Mouse (Mus musculus) limb, embryonic 14.5 days (tissue): ENCODE results near the gene Atf1. TPM values are rescaled to one million over a fixed set of nuclear protein-coding genes. Genes with fewer than 3 reads are reported as not detected.

Experiments
- ATAC-seq: fragments of 200-750 bp; cut with Nextera tagmentation; 2 replicates; pipeline ENCODE4 v1.8.0; 2017; ENCODE audit warnings: low read depth, moderate number of reproducible peaks, moderate TSS enrichment; ENCODE audit not compliant: low FRiP score
- DNase-seq: peaks from one replicate; pipeline ENCODE4 v3.0.0-alpha.2; 2015; ENCODE audit warnings: low spot score
- H3K27ac ChIP-seq: fragments of 300-500 bp; sonication (generic); replicated peaks from 2 replicates; pipeline ENCODE4 v1.5.1; 2014; ENCODE audit warnings: low read depth, mild to moderate bottlenecking, low read length, moderate library complexity, mixed read lengths
- H3K27me3 ChIP-seq: fragments of 300-500 bp; sonication (generic); 2 replicates; pipeline ENCODE4 v1.6.1; 2014; ENCODE audit warnings: low read length, mixed read lengths; ENCODE audit not compliant: control insufficient read depth, insufficient read depth
- H3K36me3 ChIP-seq: fragments of 300-500 bp; sonication (generic); 2 replicates; pipeline ENCODE4 v1.6.1; 2014; ENCODE audit warnings: mild to moderate bottlenecking, low read length, moderate library complexity, mixed read lengths; ENCODE audit not compliant: control insufficient read depth, insufficient read depth
- H3K4me1 ChIP-seq: fragments of 300-500 bp; sonication (generic); 2 replicates; pipeline ENCODE4 v1.6.1; 2014; ENCODE audit warnings: antibody characterized with exemption, low read length, mixed read lengths; ENCODE audit not compliant: control insufficient read depth, insufficient read depth
- H3K4me2 ChIP-seq: fragments of 300-500 bp; sonication (generic); replicated peaks from 2 replicates; pipeline ENCODE4 v1.6.1; 2014; ENCODE audit warnings: low read depth, mild to moderate bottlenecking, low read length, moderate library complexity; ENCODE audit not compliant: severe bottlenecking
- H3K4me3 ChIP-seq: fragments of 300-500 bp; sonication (generic); replicated peaks from 2 replicates; pipeline ENCODE4 v1.5.1; 2014; ENCODE audit warnings: low read length
- H3K9ac ChIP-seq: fragments of 300-500 bp; sonication (generic); 2 replicates; pipeline ENCODE4 v1.6.1; 2014; ENCODE audit warnings: mild to moderate bottlenecking, low read depth, low read length, moderate library complexity; ENCODE audit not compliant: severe bottlenecking
- H3K9me3 ChIP-seq: fragments of 300-500 bp; sonication (generic); 2 replicates; pipeline ENCODE4 v1.6.1; 2016; ENCODE audit warnings: low read length; ENCODE audit not compliant: control insufficient read depth
- POLR2A ChIP-seq: fragments of 200-500 bp; IDR thresholded peaks from 2 replicates; pipeline ENCODE4 v1.8.0; 2012; ENCODE audit warnings: inconsistent platforms, mild to moderate bottlenecking, moderate library complexity, borderline replicate concordance; ENCODE audit not compliant: insufficient read depth, insufficient read length; ENCODE audit errors: extremely low read depth
- WGBS: fragments of 180-500 bp; shearing (Covaris S2); extraction: QIAGEN DNeasy Blood & Tissue Kit; methylation state at CpG from one replicate; pipeline ENCODE4 v1.1.7; 2014; 5-methylcytosine and 5-hydroxymethylcytosine counted together
- polyA plus RNA-seq, 2 experiments: library from polyadenylated mRNA; depleted of rRNA in 1 of 2; stranded (reverse) in 1 of 2; unstranded in 1 of 2; fragments of >200 nt; fragmentation: Nextera tagmentation in 1 of 2; extraction: Ambion mirVana in 1 of 2; gene quantifications; 2 replicates each; pipeline versions ENCODE4 v1.2.1 to v1.2.3; 2012 to 2014

Gene Atf1
- polyA plus RNA-seq, 2 experiments, result 32.8 to 44.2 TPM

- H3K4me2 ChIP-seq, result no peak overlapping the region
- TF ChIP-seq POLR2A, result no peak
- H3K36me3 ChIP-seq, result no peaks in the 10 kb centered on the region
- no peaks in the 10 kb centered on the region for H3K4me1 ChIP-seq
- DNase-seq (no peak), ATAC-seq (no peak)
- 74% methylated on average over 6 of the region's 6 CpGs for WGBS
- H3K9ac ChIP-seq, result no peak overlapping the region
- H3K27ac ChIP-seq, result no peak overlapping the region
- H3K27me3 ChIP-seq, result no peaks in the 10 kb centered on the region
- H3K4me3 ChIP-seq, result no peak overlapping the region
- no peaks in the 10 kb centered on the region for H3K9me3 ChIP-seq
These were observed 61.4 kb downstream of the Atf1 start for GRCm38 (mm10) chr15:100288980-100289379.

DNA sequence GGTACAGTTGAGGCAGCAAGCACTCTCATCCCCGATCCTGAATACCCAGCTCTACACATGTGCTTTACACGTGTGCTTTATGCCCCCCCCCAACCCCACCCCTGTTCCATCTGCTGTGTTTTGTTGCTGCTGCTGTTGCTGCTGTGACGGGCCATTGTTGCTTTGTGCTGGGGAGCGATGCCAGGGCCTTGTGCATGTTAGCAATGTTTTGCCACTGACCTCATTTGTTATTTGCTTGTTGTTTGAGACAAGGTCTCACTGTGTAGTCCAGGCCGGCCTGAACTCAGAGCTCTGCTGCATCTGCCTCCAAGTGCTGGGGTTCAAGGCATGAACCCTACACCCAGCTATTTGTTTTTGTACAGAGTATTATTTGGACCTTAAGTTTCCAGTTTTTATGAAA is 63.2 kb downstream of the Atf1 start:
- 76% methylated on average over 5 of the region's 5 CpGs for WGBS

DNA sequence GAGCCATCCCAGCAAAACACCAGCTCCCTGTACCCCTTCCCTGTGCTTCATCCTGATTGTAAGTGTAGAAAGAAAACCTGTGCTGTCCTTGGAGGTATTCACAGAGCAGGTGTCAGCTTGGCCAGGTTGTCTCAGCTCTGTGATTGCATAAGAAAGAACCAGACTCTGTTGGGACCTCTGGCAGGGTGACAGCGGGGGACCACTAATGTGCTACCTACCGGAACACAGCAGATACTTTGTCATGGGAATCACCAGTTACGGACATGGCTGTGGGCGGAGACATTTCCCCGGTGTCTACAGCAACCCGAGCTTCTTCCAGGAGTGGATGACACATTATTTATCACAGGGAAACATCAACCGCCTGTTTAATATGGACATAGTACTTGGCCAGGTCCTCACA is 64.7 kb downstream of the Atf1 start:
- Histone ChIP-seq H3K9ac (no peak overlapping the region), H3K36me3 (no peaks in the 10 kb centered on the region), H3K4me3 (no peak overlapping the region), H3K4me2 (no peak overlapping the region), H3K4me1 (no peaks in the 10 kb centered on the region), H3K27ac (no peak overlapping the region), H3K9me3 (no peaks in the 10 kb centered on the region), H3K27me3 (no peaks in the 10 kb centered on the region)
- DNase-seq (no peak), ATAC-seq (no peak)
- TF ChIP-seq POLR2A, result no peak
- 65% methylated on average over 7 of the region's 7 CpGs for WGBS

More for the DNA sequence above, 63.2 kb downstream of the Atf1 start:
- H3K9me3 ChIP-seq, result no peaks in the 10 kb centered on the region
- no peak overlapping the region for H3K9ac ChIP-seq
- H3K4me2 ChIP-seq, result no peak overlapping the region
- H3K27me3 ChIP-seq, result no peaks in the 10 kb centered on the region
- no peak for DNase-seq
- ATAC-seq, result no peak
- no peaks in the 10 kb centered on the region for H3K4me1 ChIP-seq
- H3K4me3 ChIP-seq, result no peak overlapping the region
- H3K36me3 ChIP-seq, result no peaks in the 10 kb centered on the region
- no peak for TF ChIP-seq POLR2A
- no peak overlapping the region for H3K27ac ChIP-seq

DNA sequence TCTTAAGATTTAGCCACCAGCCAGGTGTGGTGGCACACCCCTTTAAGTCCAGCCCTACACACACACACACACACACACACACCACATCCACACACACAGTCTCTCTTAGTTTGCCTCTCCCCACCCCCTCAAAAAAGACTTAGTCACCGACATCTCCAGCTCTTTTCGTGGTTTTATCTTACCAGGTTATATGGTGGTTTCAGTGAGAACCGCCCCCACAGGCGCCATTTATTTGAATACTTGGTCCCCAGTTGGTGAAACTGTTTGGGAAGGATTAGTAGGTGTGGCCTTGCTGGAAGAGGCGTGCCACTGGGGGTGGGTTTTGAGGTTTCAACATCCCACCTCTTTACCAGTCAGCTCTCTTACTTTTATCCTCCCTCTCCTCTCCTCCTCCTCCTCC is 70.2 kb downstream of the Atf1 start:
- no peak overlapping the region for H3K27ac ChIP-seq
- no peak for TF ChIP-seq POLR2A
- no peak overlapping the region for H3K9ac ChIP-seq
- H3K4me3 ChIP-seq, result no peak overlapping the region
- no peak overlapping the region for H3K4me2 ChIP-seq
- WGBS, result 88% methylated on average over 5 of the region's 5 CpGs
- no peaks in the 10 kb centered on the region for H3K27me3 ChIP-seq
- ATAC-seq, result no peak
- no peaks in the 10 kb centered on the region for H3K9me3 ChIP-seq
- DNase-seq, result no peak
- H3K36me3 ChIP-seq, result no peaks in the 10 kb centered on the region
- H3K4me1 ChIP-seq, result no peaks in the 10 kb centered on the region

- 80% methylated on average over 6 of the region's 6 CpGs for WGBS
- DNase-seq, result no peak
- no peak overlapping the region for H3K4me3 ChIP-seq
These were observed 72.9 kb downstream of the Atf1 start for GRCm38 (mm10) chr15:100300499-100300898.

GRCm38 (mm10) chr15:100301556-100301955 is 73.9 kb downstream of the Atf1 start:
- no peak for TF ChIP-seq POLR2A
- no peak for ATAC-seq
- H3K36me3 ChIP-seq, result no peaks in the 10 kb centered on the region

More at GRCm38 (mm10) chr15:100300499-100300898, 72.9 kb downstream of the Atf1 start:
- H3K4me1 ChIP-seq, result 0 out of 2 replicates have a peak, but pooled peaks cover 3% of the 10 kb centered on the region
- no peaks in the 10 kb centered on the region for H3K27me3 ChIP-seq
- H3K9ac ChIP-seq, result no peak overlapping the region
- H3K27ac ChIP-seq, result no peak overlapping the region
- no peak for TF ChIP-seq POLR2A
- no peak overlapping the region for H3K4me2 ChIP-seq
- H3K36me3 ChIP-seq, result no peaks in the 10 kb centered on the region
- no peaks in the 10 kb centered on the region for H3K9me3 ChIP-seq
- ATAC-seq, result no peak

More at GRCm38 (mm10) chr15:100301556-100301955, 73.9 kb downstream of the Atf1 start:
- Histone ChIP-seq H3K27me3 (no peaks in the 10 kb centered on the region), H3K4me1 (0 out of 2 replicates have a peak, but pooled peaks cover 3% of the 10 kb centered on the region), H3K27ac (no peak overlapping the region), H3K9ac (no peak overlapping the region), H3K4me3 (no peak overlapping the region), H3K9me3 (no peaks in the 10 kb centered on the region), H3K4me2 (no peak overlapping the region)
- no peak for DNase-seq
- 86% methylated on average over 15 of the region's 15 CpGs for WGBS
